Mouse (Mus musculus): ENCODE results near the gene Lmcd1.
A peak's percentile ranks its signal among the peaks of the same experiment; 100 is the strongest.

Lmcd1 gene

GRCm38 (mm10) chr6:112287671-112288070 is 14.1 kb downstream of the Lmcd1 start:
- no peak for DNase-seq (ENCODE audit: low read depth)

GRCm38 (mm10) chr6:112288271-112288670 is 14.7 kb downstream of the Lmcd1 start:
- no peak for DNase-seq (ENCODE audit: low read depth)

- DNase-seq (ENCODE audit: low read depth), result no peak
These were observed 17.6 kb downstream of the Lmcd1 start for GRCm38 (mm10) chr6:112291146-112291545.

- no peak for DNase-seq (ENCODE audit: low read depth)
These were observed 19.8 kb downstream of the Lmcd1 start for GRCm38 (mm10) chr6:112293320-112293719.

GRCm38 (mm10) chr6:112295269-112295668 is 21.7 kb downstream of the Lmcd1 start:
- no peak for DNase-seq (ENCODE audit: low read depth)

- no peak for DNase-seq (ENCODE audit: low read depth)
These were observed 26.6 kb downstream of the Lmcd1 start for GRCm38 (mm10) chr6:112300146-112300545.

GRCm38 (mm10) chr6:112300633-112301032 is 27.1 kb downstream of the Lmcd1 start:
- DNase-seq (ENCODE audit: low read depth), result no peak

GRCm38 (mm10) chr6:112302248-112302647 is 28.7 kb downstream of the Lmcd1 start:
- DNase-seq (ENCODE audit: low read depth), result no peak

GRCm38 (mm10) chr6:112302814-112303383 is 29.3 kb downstream of the Lmcd1 start:
- no peak for DNase-seq (ENCODE audit: low read depth)

GRCm38 (mm10) chr6:112304751-112305150 is 31.2 kb downstream of the Lmcd1 start:
- peak; percentile 53 for DNase-seq (ENCODE audit: low read depth)

- no peak for DNase-seq (ENCODE audit: low read depth)
These were observed 35.9 kb downstream of the Lmcd1 start for GRCm38 (mm10) chr6:112309330-112309938.

GRCm38 (mm10) chr6:112311385-112311784 is 37.8 kb downstream of the Lmcd1 start:
- DNase-seq (ENCODE audit: low read depth), result no peak

GRCm38 (mm10) chr6:112319449-112319848 is 45.9 kb downstream of the Lmcd1 start:
- DNase-seq (ENCODE audit: low read depth), result no peak

GRCm38 (mm10) chr6:112320679-112321078 is 47.1 kb downstream of the Lmcd1 start:
- DNase-seq (ENCODE audit: low read depth), result peak; percentile 70

GRCm38 (mm10) chr6:112322916-112323315 is 49.4 kb downstream of the Lmcd1 start:
- no peak for DNase-seq (ENCODE audit: low read depth)

- no peak for DNase-seq (ENCODE audit: low read depth)
These were observed 51.7 kb downstream of the Lmcd1 start for GRCm38 (mm10) chr6:112325213-112325612.

- peak; percentile 48 for DNase-seq (ENCODE audit: low read depth)
These were observed 54.2 kb downstream of the Lmcd1 start for GRCm38 (mm10) chr6:112327793-112328192.

GRCm38 (mm10) chr6:112330520-112331222 is 57.1 kb downstream of the Lmcd1 start:
- DNase-seq (ENCODE audit: low read depth), result no peak

- DNase-seq (ENCODE audit: low read depth), result no peak
These were observed 57.7 kb downstream of the Lmcd1 start for GRCm38 (mm10) chr6:112331223-112331598.

GRCm38 (mm10) chr6:112333930-112334329 is 60.4 kb downstream of the Lmcd1 start:
- no peak for DNase-seq (ENCODE audit: low read depth)

GRCm38 (mm10) chr6:112337667-112338066 is 64.1 kb downstream of the Lmcd1 start:
- no peak for DNase-seq (ENCODE audit: low read depth)

- no peak for DNase-seq (ENCODE audit: low read depth)
These were observed 65.5 kb downstream of the Lmcd1 start for GRCm38 (mm10) chr6:112339016-112339415.

- DNase-seq (ENCODE audit: low read depth), result no peak
These were observed 76.9 kb downstream of the Lmcd1 start for GRCm38 (mm10) chr6:112350452-112350851.

All from fibroblast of lung, adult 2 months (primary cell).